Mouse (Mus musculus): ENCODE data around the gene Prcd. TPM values are rescaled to one million over a fixed set of nuclear protein-coding genes. Genes with fewer than 3 reads are reported as not detected.

Gene Prcd
- total RNA-seq, 1 experiment = 2.0 TPM

DNA sequence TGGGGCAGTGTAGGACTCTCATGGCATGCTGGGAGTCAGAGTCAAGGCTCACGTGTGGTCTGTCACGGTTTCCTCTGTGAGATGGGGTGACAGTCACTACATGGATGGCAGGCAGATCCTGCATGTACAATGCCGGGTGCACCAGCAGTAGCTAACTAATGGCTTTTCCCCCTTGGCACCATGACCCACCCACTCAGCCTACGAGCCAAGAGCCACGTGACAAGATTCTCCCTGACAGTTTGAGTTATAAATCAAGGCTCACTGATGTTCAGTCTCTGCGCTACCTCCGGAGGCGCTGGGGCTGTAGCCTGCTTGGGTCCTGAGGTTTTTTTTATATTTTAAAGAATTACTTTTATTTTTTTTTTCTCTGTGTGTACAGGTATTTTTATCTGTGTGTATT is 33.8 kb upstream of the Prcd start:
- TF ChIP-seq HCFC1 (IDR thresholded peaks at IDR 0.05; ENCODE audit: borderline replicate concordance, insufficient read depth, low read length) (no peak), ZNF384 (IDR thresholded peaks at IDR 0.05; ENCODE audit: low read depth, low read length) (no peak), ZC3H11A (IDR thresholded peaks at IDR 0.05; ENCODE audit: borderline replicate concordance, low read depth, low read length) (no peak), CHD2 (IDR thresholded peaks at IDR 0.05; ENCODE audit: low read depth, low read length) (no peak), MAFK (IDR thresholded peaks at IDR 0.05; ENCODE audit: insufficient read depth, low read depth, low read length) (no peak)
- no peaks in the 10 kb centered on the region for H3K9me3 ChIP-seq (ENCODE audit: control insufficient read depth, insufficient read depth, low read depth, low read length)
- H3K4me1 ChIP-seq (ENCODE audit: control insufficient read depth in 2 of 2, insufficient read depth in 2 of 2, low read length in 2 of 2, poor library complexity in 1 of 2) = peaks cover 10 to 52% of the 10 kb centered on the region in 2 experiments; a peak in 3 of 4 replicates
- no peak for DNase-seq (ENCODE audit: low read depth, low spot score)
- in situ Hi-C loops (cut with MboI; ENCODE audit: low sequenced_read_pairs in 2 of 2, unreplicated experiment in 2 of 2) = no loop called here
- H3K27ac ChIP-seq (ENCODE audit: insufficient read depth, low read depth, low read length, poor library complexity, severe bottlenecking) = no peak overlapping the region
- no peaks in the 10 kb centered on the region for H3K36me3 ChIP-seq (ENCODE audit: control insufficient read depth, insufficient read depth, low read length, poor library complexity, severe bottlenecking)
- H3K9ac ChIP-seq (ENCODE audit: insufficient read depth, low read depth, low read length, poor library complexity, severe bottlenecking) = no peak overlapping the region
- H3K4me3 ChIP-seq (ENCODE audit: insufficient read depth in 1 of 2, low read depth in 1 of 2, low read length in 2 of 2, poor library complexity in 1 of 2, severe bottlenecking in 1 of 2) = no peak overlapping the region

- no peak overlapping the region for H3K9ac ChIP-seq (ENCODE audit: insufficient read depth, low read depth, low read length, poor library complexity, severe bottlenecking)
- no peaks in the 10 kb centered on the region for H3K36me3 ChIP-seq (ENCODE audit: control insufficient read depth, insufficient read depth, low read length, poor library complexity, severe bottlenecking)
- no peak for DNase-seq (ENCODE audit: low read depth, low spot score)
- in situ Hi-C loops (cut with MboI; ENCODE audit: low sequenced_read_pairs in 2 of 2, unreplicated experiment in 2 of 2) = no loop called here
- TF ChIP-seq ZNF384 (IDR thresholded peaks at IDR 0.05; ENCODE audit: low read depth, low read length) (no peak), MAFK (IDR thresholded peaks at IDR 0.05; ENCODE audit: insufficient read depth, low read depth, low read length) (no peak), CHD2 (IDR thresholded peaks at IDR 0.05; ENCODE audit: low read depth, low read length) (no peak), ZC3H11A (IDR thresholded peaks at IDR 0.05; ENCODE audit: borderline replicate concordance, low read depth, low read length) (no peak)
- no peak overlapping the region for H3K27ac ChIP-seq (ENCODE audit: insufficient read depth, low read depth, low read length, poor library complexity, severe bottlenecking)
- H3K9me3 ChIP-seq (ENCODE audit: control insufficient read depth, insufficient read depth, low read depth, low read length) = no peaks in the 10 kb centered on the region
- peaks cover 10 to 53% of the 10 kb centered on the region in 2 experiments; a peak in 3 of 4 replicates for H3K4me1 ChIP-seq (ENCODE audit: control insufficient read depth in 2 of 2, insufficient read depth in 2 of 2, low read length in 2 of 2, poor library complexity in 1 of 2)
- no peak overlapping the region for H3K4me3 ChIP-seq (ENCODE audit: insufficient read depth in 1 of 2, low read depth in 1 of 2, low read length in 2 of 2, poor library complexity in 1 of 2, severe bottlenecking in 1 of 2)
Measured at GRCm38 (mm10) chr11:116620073-116620472, 33.3 kb upstream of the Prcd start.

- no peak overlapping the region for H3K27ac ChIP-seq (ENCODE audit: insufficient read depth, low read depth, low read length, poor library complexity, severe bottlenecking)
- DNase-seq (ENCODE audit: low read depth, low spot score) = no peak
- no peaks in the 10 kb centered on the region for H3K36me3 ChIP-seq (ENCODE audit: control insufficient read depth, insufficient read depth, low read length, poor library complexity, severe bottlenecking)
- no peak overlapping the region for H3K9ac ChIP-seq (ENCODE audit: insufficient read depth, low read depth, low read length, poor library complexity, severe bottlenecking)
- no peaks in the 10 kb centered on the region for H3K9me3 ChIP-seq (ENCODE audit: control insufficient read depth, insufficient read depth, low read depth, low read length)
- TF ChIP-seq ZC3H11A (IDR thresholded peaks at IDR 0.05; ENCODE audit: borderline replicate concordance, low read depth, low read length) (no peak), ZNF384 (IDR thresholded peaks at IDR 0.05; ENCODE audit: low read depth, low read length) (no peak), HCFC1 (IDR thresholded peaks at IDR 0.05; ENCODE audit: borderline replicate concordance, insufficient read depth, low read length) (no peak), CHD2 (IDR thresholded peaks at IDR 0.05; ENCODE audit: low read depth, low read length) (no peak), MAFK (IDR thresholded peaks at IDR 0.05; ENCODE audit: insufficient read depth, low read depth, low read length) (no peak)
- peaks cover 10 to 53% of the 10 kb centered on the region in 2 experiments; a peak in 3 of 4 replicates for H3K4me1 ChIP-seq (ENCODE audit: control insufficient read depth in 2 of 2, insufficient read depth in 2 of 2, low read length in 2 of 2, poor library complexity in 1 of 2)
- in situ Hi-C loops (cut with MboI; ENCODE audit: low sequenced_read_pairs in 2 of 2, unreplicated experiment in 2 of 2) = no loop called here
- H3K4me3 ChIP-seq (ENCODE audit: insufficient read depth in 1 of 2, low read depth in 1 of 2, low read length in 2 of 2, poor library complexity in 1 of 2, severe bottlenecking in 1 of 2) = no peak overlapping the region
Measured at GRCm38 (mm10) chr11:116620559-116621253, 32.6 kb upstream of the Prcd start.

- Histone ChIP-seq H3K9ac (ENCODE audit: insufficient read depth, low read depth, low read length, poor library complexity, severe bottlenecking) (no peak overlapping the region), H3K36me3 (ENCODE audit: control insufficient read depth, insufficient read depth, low read length, poor library complexity, severe bottlenecking) (no peaks in the 10 kb centered on the region), H3K4me1 (ENCODE audit: control insufficient read depth in 2 of 2, insufficient read depth in 2 of 2, low read length in 2 of 2, poor library complexity in 1 of 2) (peaks cover 10 to 50% of the 10 kb centered on the region in 2 experiments; a peak in 3 of 4 replicates), H3K4me3 (ENCODE audit: insufficient read depth in 1 of 2, low read depth in 1 of 2, low read length in 2 of 2, poor library complexity in 1 of 2, severe bottlenecking in 1 of 2) (no peak overlapping the region), H3K27ac (ENCODE audit: insufficient read depth, low read depth, low read length, poor library complexity, severe bottlenecking) (no peak overlapping the region), H3K9me3 (ENCODE audit: control insufficient read depth, insufficient read depth, low read depth, low read length) (no peaks in the 10 kb centered on the region)
- no peak for DNase-seq (ENCODE audit: low read depth, low spot score)
- TF ChIP-seq ZNF384 (IDR thresholded peaks at IDR 0.05; ENCODE audit: low read depth, low read length) (no peak), CHD2 (IDR thresholded peaks at IDR 0.05; ENCODE audit: low read depth, low read length) (no peak), MAFK (IDR thresholded peaks at IDR 0.05; ENCODE audit: insufficient read depth, low read depth, low read length) (no peak), ZC3H11A (IDR thresholded peaks at IDR 0.05; ENCODE audit: borderline replicate concordance, low read depth, low read length) (no peak), HCFC1 (IDR thresholded peaks at IDR 0.05; ENCODE audit: borderline replicate concordance, insufficient read depth, low read length) (no peak)
- in situ Hi-C loops (cut with MboI; ENCODE audit: low sequenced_read_pairs in 2 of 2, unreplicated experiment in 2 of 2) = no loop called here
Measured at GRCm38 (mm10) chr11:116621258-116621704, 32.1 kb upstream of the Prcd start.
